Mouse (Mus musculus): ENCODE data around the gene Adarb2.

The Adarb2 gene

DNA sequence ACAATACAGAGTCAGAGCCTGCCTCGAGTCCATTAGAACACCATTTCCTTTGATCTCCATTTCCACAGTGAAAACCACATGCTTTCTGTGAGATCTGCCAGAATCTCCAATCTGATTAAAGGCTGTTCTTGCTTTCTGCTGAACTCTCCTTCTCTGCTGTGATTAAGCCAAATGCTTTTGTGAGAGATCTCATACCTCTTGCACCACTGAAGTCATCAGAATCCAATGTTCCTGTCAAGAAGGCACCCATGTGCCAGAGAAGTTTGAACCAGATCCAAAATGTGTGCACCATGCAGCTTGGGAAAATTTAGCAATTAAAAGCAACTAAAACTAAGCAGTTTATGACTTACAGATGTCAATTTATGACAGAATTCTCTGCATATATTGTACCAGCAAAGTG is 185.9 kb downstream of the Adarb2 start:
- DNase-seq, result no peak

DNA sequence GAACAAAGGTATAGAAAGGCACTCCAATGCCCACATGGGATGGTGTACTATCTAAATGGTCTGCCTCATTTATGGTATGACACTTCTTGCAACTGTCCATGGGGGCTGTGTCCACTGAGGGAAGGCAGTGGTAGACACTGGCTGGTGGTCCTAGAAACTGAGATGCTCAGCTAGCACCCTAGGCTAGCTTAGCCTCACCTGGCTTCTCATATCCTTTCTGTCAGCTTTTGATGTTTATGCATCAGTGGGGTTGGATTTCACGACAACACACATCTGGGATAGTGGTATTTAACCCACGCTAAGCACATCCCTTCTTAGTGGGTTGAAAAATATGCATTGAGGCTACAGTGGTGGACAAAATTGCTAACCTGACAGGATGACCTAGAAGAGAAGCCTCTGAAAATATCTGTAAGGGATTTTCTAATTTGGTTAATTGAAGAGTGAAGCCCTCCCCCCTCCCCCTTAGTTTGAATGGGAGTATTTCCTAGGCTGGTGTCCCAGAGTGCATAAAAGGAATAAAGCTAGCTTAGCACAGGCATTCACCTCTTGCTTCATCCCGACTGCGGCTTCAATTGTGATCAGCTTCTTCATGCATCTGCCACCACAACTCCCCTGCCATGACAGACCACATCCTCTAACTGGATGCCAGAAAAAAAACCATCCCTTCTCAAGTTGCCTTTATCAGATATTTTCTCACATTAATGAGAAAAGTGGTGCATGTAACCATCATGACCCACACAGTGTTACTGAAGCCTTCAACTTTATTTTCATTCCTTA is 197.8 kb downstream of the Adarb2 start:
- no peak for DNase-seq

DNA sequence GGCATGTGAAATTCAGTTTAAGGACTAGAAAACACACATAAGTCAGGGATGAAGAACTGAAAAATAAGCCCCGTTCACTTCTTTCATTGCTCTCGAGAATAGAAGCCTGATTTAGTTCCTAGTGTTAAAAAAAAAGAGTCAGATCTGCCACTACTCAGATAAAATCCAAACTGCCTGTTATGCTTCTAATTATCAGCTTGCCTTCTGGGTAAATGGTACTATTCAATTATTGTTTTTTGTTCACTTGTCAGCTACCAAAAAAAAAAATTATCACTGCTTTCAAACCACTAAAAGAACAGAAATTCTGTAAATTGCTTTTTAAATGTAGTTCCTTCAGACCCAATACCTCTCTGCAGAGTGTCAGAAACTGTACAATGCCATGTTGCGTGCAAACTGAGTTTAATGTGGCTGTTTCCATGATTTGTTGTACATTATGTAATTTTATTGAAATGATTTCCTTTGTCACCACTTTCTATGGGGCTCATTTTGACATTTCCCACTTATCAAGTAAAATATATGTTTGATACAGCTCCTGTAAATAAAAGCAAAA is 199.7 kb downstream of the Adarb2 start:
- DNase-seq, result no peak

GRCm38 (mm10) chr13:8406020-8406419 is 203.4 kb downstream of the Adarb2 start:
- no peak for DNase-seq

DNA sequence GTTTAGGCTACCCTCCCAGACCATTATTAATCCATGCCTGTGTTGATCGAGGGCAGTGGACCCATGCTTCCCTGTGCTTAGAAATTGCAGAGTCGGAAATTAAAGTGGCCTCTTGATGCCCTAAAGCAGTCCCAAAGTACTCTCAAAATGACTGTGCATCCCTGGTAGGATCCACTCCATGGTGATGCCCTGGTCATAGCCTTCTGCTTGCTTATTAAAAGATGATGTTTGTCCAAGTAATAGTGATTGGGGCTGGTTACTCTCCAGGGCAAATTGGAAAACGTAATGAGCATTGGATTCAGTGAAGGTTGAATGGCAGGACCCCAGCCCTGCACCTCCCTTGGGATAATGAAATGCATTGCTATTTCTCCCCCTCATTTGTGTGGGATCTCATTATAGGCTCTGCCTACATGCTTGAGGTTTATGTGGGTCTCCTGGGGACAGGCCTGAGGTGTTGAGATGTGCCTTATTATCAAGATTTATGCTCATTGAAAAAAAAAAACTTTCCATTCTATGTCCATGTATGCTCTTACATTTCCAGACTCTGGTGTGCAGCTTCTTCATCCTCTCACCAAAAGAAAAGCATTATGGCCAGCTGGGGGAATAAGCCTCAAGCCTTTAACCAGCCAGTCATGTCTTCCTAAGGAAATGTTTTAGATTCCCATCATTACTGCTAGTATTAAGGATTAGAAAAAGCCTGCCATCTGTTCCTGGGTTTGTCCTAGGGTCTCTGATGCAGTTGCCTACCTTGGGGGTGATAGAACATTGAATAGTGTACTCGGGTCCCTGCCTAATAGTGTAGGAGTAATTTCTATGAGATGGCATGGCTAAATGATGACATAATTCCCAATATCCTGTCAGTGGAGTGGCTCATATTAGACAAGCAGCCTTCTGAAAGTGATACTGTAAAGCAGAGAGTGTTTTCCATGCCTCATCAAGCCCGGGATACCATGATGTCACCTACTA is 208.0 kb downstream of the Adarb2 start:
- no peak for DNase-seq

- DNase-seq, result no peak
Observed at GRCm38 (mm10) chr13:8424019-8424719, 221.5 kb downstream of the Adarb2 start.

- peak; percentile 13 for DNase-seq
Observed at GRCm38 (mm10) chr13:8439188-8439835, 236.6 kb downstream of the Adarb2 start.

DNA sequence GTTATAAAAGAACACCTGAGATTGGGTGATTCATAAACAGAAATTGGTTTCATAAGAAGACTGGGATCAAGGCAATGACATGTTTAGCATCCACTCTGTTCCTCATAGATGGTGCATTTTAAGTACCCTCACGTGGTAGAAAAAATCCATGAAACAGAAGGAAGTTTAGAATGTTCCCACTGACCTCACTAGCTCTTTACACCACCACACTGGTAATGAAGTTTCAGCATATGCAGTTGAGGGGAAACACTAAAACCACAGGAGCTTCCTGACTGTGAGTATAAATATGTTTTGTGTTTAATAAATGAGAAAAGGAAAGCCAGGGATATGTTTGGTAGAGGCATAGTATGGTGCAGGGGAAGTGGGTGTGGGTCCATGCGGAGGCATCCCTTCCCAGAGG is 242.7 kb downstream of the Adarb2 start:
- DNase-seq, result no peak

DNA sequence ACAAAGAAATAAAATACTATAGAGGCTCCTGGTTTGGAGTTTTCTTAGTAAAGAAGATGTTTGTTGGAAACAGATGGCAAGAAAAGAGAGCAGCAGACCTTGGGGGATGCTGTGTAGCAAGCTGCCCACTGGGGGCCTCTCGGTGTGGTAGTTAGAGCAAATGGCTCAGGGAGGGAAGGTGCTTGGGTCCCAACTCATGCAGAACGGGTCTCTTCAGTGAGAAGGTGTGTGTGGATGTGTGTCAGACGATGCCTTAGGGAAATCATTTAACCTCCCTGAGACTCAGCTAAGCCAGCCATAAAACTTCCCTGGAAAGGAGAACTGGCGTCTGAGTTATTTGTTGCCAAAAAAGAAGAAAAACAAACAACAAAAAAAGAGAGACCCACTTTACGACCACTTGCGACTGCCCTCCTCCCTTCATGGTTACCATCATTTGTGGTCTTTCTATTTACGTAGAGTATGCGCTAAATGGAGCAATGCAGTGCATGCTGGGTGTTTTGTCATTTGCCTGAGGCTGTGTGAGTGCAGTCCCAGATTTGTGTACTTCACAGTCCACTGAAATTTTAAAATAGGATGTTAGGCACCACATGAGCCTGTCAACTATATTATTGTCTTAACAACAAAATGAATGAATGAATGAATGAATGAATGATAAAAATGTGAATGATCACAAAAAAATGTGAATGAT is 245.7 kb downstream of the Adarb2 start:
- DNase-seq, result no peak

GRCm38 (mm10) chr13:8451581-8451980 is 248.9 kb downstream of the Adarb2 start:
- DNase-seq, result no peak

- DNase-seq, result no peak
Observed at GRCm38 (mm10) chr13:8456886-8457285, 254.2 kb downstream of the Adarb2 start.

DNA sequence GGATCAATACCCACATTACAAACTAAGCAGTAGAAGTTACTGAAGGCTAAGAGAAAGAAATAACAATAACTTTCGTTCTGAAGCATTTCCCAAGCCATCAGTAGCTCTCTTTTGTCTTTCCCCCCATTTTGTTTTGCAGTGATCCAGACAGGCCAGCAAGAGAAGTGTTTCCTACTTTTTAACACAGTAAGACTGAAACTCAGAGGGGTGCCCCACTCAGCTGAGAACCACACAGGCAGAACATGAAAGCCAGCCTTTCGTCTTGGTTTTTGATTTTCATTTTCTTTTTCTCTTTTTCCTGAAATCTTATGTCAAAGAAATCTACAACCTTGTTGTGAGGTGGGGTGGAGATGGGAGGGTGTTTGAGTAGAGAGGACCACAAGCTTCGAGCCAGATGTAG is 255.2 kb downstream of the Adarb2 start:
- no peak for DNase-seq

GRCm38 (mm10) chr13:8467591-8468366 is 265.1 kb downstream of the Adarb2 start:
- no peak for DNase-seq

DNA sequence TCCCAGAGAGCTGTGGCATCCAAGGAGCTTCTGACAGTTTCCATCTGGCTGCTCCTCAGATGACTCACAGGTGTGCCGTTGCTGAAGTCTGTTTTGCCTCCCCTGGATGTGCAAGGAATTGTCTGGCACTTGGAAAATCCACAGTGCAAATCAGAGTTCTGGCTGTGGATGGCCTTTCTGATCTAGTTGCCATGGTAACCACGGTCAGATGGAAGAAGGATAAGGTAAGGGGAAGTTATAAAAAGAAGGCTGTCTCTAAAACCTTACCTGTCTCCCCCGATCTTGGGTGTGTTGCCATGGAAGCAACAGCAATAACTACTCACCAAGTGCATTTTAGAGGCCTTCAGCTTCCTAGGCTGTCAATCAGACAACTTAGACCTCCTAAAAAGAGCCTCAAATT is 273.6 kb downstream of the Adarb2 start:
- no peak for DNase-seq

GRCm38 (mm10) chr13:8478731-8479130 is 276.1 kb downstream of the Adarb2 start:
- DNase-seq, result no peak

- no peak for DNase-seq
Observed at GRCm38 (mm10) chr13:8479970-8480369, 277.3 kb downstream of the Adarb2 start.

DNA sequence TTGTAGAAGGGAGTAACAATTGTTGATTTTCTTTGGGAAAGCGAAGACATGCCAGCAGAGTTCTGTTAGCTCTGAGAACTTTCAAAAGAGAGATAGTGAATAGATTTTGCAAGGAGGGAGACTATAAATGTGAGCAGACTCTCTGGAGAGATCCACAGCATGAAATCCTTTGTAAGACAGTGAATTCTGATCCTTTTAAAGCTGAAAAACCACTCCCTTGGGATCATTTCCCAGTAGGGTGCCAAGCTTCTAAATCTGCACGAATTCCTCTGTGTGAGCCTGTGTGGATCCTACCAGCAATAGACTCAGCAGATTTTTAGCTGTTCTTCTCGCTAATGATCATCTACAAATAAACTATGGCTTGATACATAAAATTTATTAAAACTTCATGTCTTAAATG is 278.7 kb downstream of the Adarb2 start:
- no peak for DNase-seq

- peak; percentile 13 for DNase-seq
Observed at GRCm38 (mm10) chr13:8484592-8485272, 282.1 kb downstream of the Adarb2 start.

DNA sequence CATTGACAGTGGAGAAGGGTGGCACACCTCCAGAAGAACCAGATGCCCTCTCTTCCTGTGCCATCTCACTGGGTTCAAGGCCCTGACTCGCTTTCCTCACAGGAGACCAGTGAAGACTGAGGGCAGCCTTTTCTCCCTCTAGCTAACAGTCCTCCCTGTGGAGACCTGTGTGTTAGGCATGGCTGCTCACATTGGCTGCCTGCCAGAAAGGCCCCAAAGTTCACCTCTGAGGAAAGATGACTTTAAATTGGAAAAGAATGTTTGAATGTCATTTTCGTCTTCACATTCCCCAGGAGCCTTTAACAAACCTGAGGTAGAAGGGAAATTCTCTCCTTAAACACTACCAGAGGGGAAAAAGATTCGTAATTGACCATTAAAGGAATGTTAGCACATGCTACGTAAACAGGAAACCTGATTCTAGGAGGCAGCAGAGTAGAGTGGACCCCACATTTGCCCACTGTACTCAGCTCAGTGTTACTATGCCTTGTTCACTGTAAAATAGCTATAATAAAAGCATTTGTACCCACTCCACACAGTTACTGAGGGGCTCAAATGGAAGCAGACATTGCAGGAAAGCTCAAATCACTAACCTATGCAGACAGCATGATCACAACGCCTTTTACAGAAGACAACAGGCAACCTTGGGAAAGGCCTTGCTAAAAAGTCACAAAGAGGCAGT is 285.2 kb downstream of the Adarb2 start:
- DNase-seq, result no peak

- no peak for DNase-seq
Observed at GRCm38 (mm10) chr13:8493363-8493762, 290.7 kb downstream of the Adarb2 start.

Measured in right cerebral cortex, postnatal 14 days (tissue).